Comparison of ENCODE assay signal across 24 mouse cellular contexts in the genomic region with DNA sequence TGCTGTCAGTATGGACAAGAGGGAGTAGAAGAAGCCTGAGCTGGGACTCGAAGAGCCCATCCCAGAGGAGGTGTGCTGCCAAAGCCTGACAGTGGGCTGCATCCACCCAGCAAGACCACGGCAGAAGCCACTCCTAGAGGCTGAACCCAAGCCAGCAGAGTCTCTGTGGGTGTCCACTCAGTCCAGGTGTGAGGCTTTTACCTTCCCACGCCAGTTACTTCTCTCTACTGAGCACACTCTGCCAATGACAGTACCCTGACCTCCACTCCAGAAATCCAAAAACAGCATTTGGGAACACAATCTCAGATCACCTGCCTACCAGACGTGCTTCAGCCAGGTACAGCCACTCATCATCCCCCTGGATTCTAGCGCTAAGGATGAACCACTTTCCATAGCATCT.
A peak's percentile ranks its signal among the peaks of the same experiment; 100 is the strongest.
DNase-seq lines count a peak whose midpoint lies in the region; ATAC-seq lines count a peak whose summit lies in the region.
"Had no signal": no experiment of that assay in that cellular context is flagged by ENCODE, and none has a peak within 500 bp of the region (broad histone marks: within the 10 kb centered on the region; RNA-seq: fewer than 3 reads in every experiment).

No protein-coding gene starts in this region.

- peaks cover 22% of the 10 kb centered on the region for H3K4me1 ChIP-seq in hindbrain, embryonic 14.5 days (replicated peaks; ENCODE audit: control insufficient read depth, insufficient read depth, low read length)
- H3K4me1 ChIP-seq in hindbrain, embryonic 16.5 days (ENCODE audit: control insufficient read depth, insufficient read depth, low read depth, low read length), result peaks cover 12% of the 10 kb centered on the region
- peaks cover 37% of the 10 kb centered on the region for H3K4me1 ChIP-seq in neural tube, embryonic 13.5 days (replicated peaks)

- ATAC-seq in cerebellum, adult (ENCODE audit: insufficient number of reproducible peaks, low FRiP score, low TSS enrichment), result no peak
- no peak for ATAC-seq in hindbrain, embryonic 14.5 days (ENCODE audit: low FRiP score)
- ATAC-seq in hindbrain, embryonic 16.5 days, result no peak
- no peak for ATAC-seq in neural tube, embryonic 13.5 days (ENCODE audit: low read depth)
- ATAC-seq: activated CD4-positive, CD25-positive, alpha-beta regulatory T cell, adult 4 months had no signal

- H3K36me3 ChIP-seq in hindbrain, embryonic 14.5 days (replicated peaks; ENCODE audit: control insufficient read depth, insufficient read depth), result no peaks in the 10 kb centered on the region
- no peaks in the 10 kb centered on the region for H3K36me3 ChIP-seq in hindbrain, embryonic 16.5 days (ENCODE audit: control insufficient read depth, insufficient read depth, low read length)
- H3K36me3 ChIP-seq in neural tube, embryonic 13.5 days, result no peaks in the 10 kb centered on the region
- H3K36me3 ChIP-seq: embryonic facial prominence, embryonic 13.5 days; heart, embryonic 13.5 days; kidney, embryonic 15.5 days; limb, embryonic 15.5 days had no signal

- DNase-seq in cerebellum, adult 11 months, result peak; percentile 50
- DNase-seq in hindbrain, embryonic 14.5 days (ENCODE audit: low spot score), result no peak
- DNase-seq in neural tube, embryonic 10.5 days (ENCODE audit: extremely low spot score, low spot score), result no peak
- DNase-seq in adrenal gland, postnatal 10 days, result no peak
- no peak for DNase-seq in left cerebral cortex, postnatal 4 days
- DNase-seq: adrenal gland, adult 8-10 months; gastrocnemius, postnatal 25 days; heart, adult 18-20 months; heart, postnatal 14 days; kidney, adult 11 months; kidney, postnatal 36 days; lung, embryonic 14.5 days; spleen, adult 18-20 months had no signal

- no peaks in the 10 kb centered on the region for H3K27me3 ChIP-seq in hindbrain, embryonic 14.5 days (ENCODE audit: control insufficient read depth, insufficient read depth, low read length)
- H3K27me3 ChIP-seq in hindbrain, embryonic 16.5 days (replicated peaks; ENCODE audit: control insufficient read depth, insufficient read depth, low read length), result no peaks in the 10 kb centered on the region
- H3K27me3 ChIP-seq in neural tube, embryonic 13.5 days, result no peaks in the 10 kb centered on the region
- H3K27me3 ChIP-seq: embryonic facial prominence, embryonic 13.5 days; heart, embryonic 13.5 days; kidney, embryonic 15.5 days; limb, embryonic 15.5 days had no signal

- intact Hi-C loops in left cerebral cortex, postnatal 4 days (cut with DNase I), result no loop called here

- H3K9me3 ChIP-seq in hindbrain, embryonic 14.5 days (ENCODE audit: control insufficient read depth, low read length), result no peaks in the 10 kb centered on the region
- H3K9me3 ChIP-seq in hindbrain, embryonic 16.5 days (ENCODE audit: control insufficient read depth, low read length), result no peaks in the 10 kb centered on the region
- H3K9me3 ChIP-seq in neural tube, embryonic 13.5 days, result no peaks in the 10 kb centered on the region
- H3K9me3 ChIP-seq: embryonic facial prominence, embryonic 13.5 days; heart, embryonic 13.5 days; kidney, embryonic 15.5 days; limb, embryonic 15.5 days; megakaryocyte, embryonic 14.5 days had no signal

- H3K4me3 ChIP-seq in hindbrain, embryonic 14.5 days (replicated peaks; ENCODE audit: low read length), result no peak overlapping the region
- H3K4me3 ChIP-seq in hindbrain, embryonic 16.5 days (ENCODE audit: low read length), result no peak overlapping the region
- no peak overlapping the region for H3K4me3 ChIP-seq in neural tube, embryonic 13.5 days
- H3K4me3 ChIP-seq: embryonic facial prominence, embryonic 13.5 days; heart, embryonic 13.5 days; kidney, embryonic 15.5 days; left cerebral cortex, adult 2 months; limb, embryonic 15.5 days; megakaryocyte, embryonic 14.5 days had no signal

- H3K9ac ChIP-seq in hindbrain, embryonic 14.5 days, result no peak overlapping the region
- H3K9ac ChIP-seq in hindbrain, embryonic 16.5 days (ENCODE audit: low read depth, low read length), result no peak overlapping the region
- no peak overlapping the region for H3K9ac ChIP-seq in neural tube, embryonic 13.5 days
- H3K9ac ChIP-seq: embryonic facial prominence, embryonic 13.5 days; heart, embryonic 13.5 days; kidney, embryonic 15.5 days; limb, embryonic 15.5 days; liver, embryonic 14.5 days; lung, embryonic 14.5 days had no signal

- WGBS in hindbrain, embryonic 14.5 days, result 69% methylated on average over 5 of the region's 5 CpGs
- WGBS in hindbrain, embryonic 16.5 days, result 73% methylated on average over 4 of the region's 5 CpGs
- WGBS in neural tube, embryonic 13.5 days, result 76% methylated on average over 5 of the region's 5 CpGs

- H3K4me2 ChIP-seq in hindbrain, embryonic 14.5 days (replicated peaks), result no peak overlapping the region
- no peak overlapping the region for H3K4me2 ChIP-seq in hindbrain, embryonic 16.5 days (ENCODE audit: low read length)
- no peak overlapping the region for H3K4me2 ChIP-seq in neural tube, embryonic 13.5 days
- H3K4me2 ChIP-seq: embryonic facial prominence, embryonic 13.5 days; heart, embryonic 13.5 days; kidney, embryonic 15.5 days; limb, embryonic 15.5 days; lung, embryonic 14.5 days had no signal

- H3K27ac ChIP-seq in hindbrain, embryonic 14.5 days, result 0 out of 2 replicates have a peak overlapping the region, but pooled peaks have one; percentile 49
- H3K27ac ChIP-seq in hindbrain, embryonic 16.5 days (ENCODE audit: low read depth, low read length), result no peak overlapping the region
- H3K27ac ChIP-seq in neural tube, embryonic 13.5 days (replicated peaks), result peak overlapping the region; percentile 59; the same call in 1 of the 2 replicates
- H3K27ac ChIP-seq: embryonic facial prominence, embryonic 13.5 days; kidney, embryonic 15.5 days; left cerebral cortex, adult 2 months; limb, embryonic 15.5 days; liver, embryonic 14.5 days had no signal
